Mouse (Mus musculus) CH12.LX (cell line): ENCODE data around the gene Gm20388.

Experiments
- CTCF ChIP-seq, 2 experiments: IDR thresholded peaks in 1 of 2; conservative IDR thresholded peaks in 1 of 2; 2 replicates each; pipeline ENCODE4 v1.5.1; 2011 to 2012; ENCODE audit warnings: low read depth in 2 of 2, low read length in 2 of 2, improper control_type of control experiment in 1 of 2, inconsistent platforms in 1 of 2, mild to moderate bottlenecking in 1 of 2, moderate library complexity in 1 of 2
- HCFC1 ChIP-seq: IDR thresholded peaks from 2 replicates; pipeline ENCODE4 v1.6.1; 2012; ENCODE audit warnings: low read depth, mild to moderate bottlenecking, inconsistent platforms, low read length, improper control_type of control experiment
- MAFK ChIP-seq: IDR thresholded peaks from 2 replicates; pipeline ENCODE4 v1.6.1; 2011; ENCODE audit warnings: low read length, improper control_type of control experiment; ENCODE audit not compliant: insufficient replicate concordance
- MAX ChIP-seq: IDR thresholded peaks from 2 replicates; pipeline ENCODE4 v1.6.1; 2011; ENCODE audit warnings: low read length, improper control_type of control experiment
- MEF2A ChIP-seq: IDR thresholded peaks from 2 replicates; pipeline ENCODE4 v1.6.1; 2014; ENCODE audit warnings: low read depth, mild to moderate bottlenecking, inconsistent platforms, low read length, improper control_type of control experiment, borderline replicate concordance
- POLR2A ChIP-seq: IDR thresholded peaks from 2 replicates; pipeline ENCODE4 v1.6.1; 2011; ENCODE audit warnings: low read depth, mild to moderate bottlenecking, improper control_type of control experiment, low read length
- ZKSCAN1 ChIP-seq: IDR thresholded peaks from 2 replicates; pipeline ENCODE4 v1.6.1; 2012; ENCODE audit warnings: low read depth, inconsistent platforms, low read length, improper control_type of control experiment, borderline replicate concordance

DNA sequence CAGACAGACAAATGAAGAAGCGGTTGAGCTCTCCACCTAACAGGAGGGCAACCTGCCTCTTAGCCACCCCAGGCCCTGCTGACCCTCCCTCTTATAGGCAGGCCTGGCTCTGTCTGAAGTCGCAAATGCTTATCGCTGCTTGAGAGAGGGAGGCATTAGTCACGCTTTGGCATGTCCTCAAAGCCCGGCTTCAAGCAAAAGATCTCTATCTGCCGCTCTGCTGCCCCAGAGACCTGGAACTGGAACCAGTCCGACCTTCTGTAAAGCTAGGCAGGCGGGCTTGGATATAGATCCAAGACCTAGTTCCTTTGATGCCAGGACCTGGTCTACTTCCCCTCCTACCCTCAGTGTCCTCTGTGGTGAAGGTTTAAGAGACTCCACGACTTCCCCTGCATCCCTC lies 161.6 kb downstream of the Gm20388 start:
- TF ChIP-seq MEF2A (no peak), MAFK (no peak), HCFC1 (no peak), POLR2A (no peak), CTCF (conservative IDR thresholded peaks at IDR 0.05 in 1 of 2, IDR thresholded peaks at IDR 0.05 in 1 of 2; ENCODE audit: low read depth in 2 of 2, low read length in 2 of 2) (no peak), MAX (no peak), ZKSCAN1 (no peak)
